Mouse (Mus musculus) lung, postnatal 0 days (tissue): ENCODE data around the gene N4bp1. TPM values are rescaled to one million over a fixed set of nuclear protein-coding genes. Genes with fewer than 3 reads are reported as not detected.

Experiments used
- ATAC-seq: fragments of 200-750 bp; cut with Nextera tagmentation; 2 replicates; pipeline ENCODE4 v1.8.0; 2017; ENCODE audit warnings: moderate library complexity
- DNase-seq: peaks from one replicate; pipeline ENCODE4 v3.0.0-alpha.2; 2016; ENCODE audit warnings: low spot score
- H3K27ac ChIP-seq: fragments of 300-500 bp; sonication (generic); 2 replicates; pipeline ENCODE4 v1.5.1; 2014; ENCODE audit warnings: antibody characterized with exemption, mild to moderate bottlenecking, low read length, mixed read lengths
- H3K27me3 ChIP-seq: fragments of 300-500 bp; sonication (generic); replicated peaks from 2 replicates; pipeline ENCODE4 v1.6.1; 2014; ENCODE audit warnings: low read length, mixed read lengths; ENCODE audit not compliant: insufficient read depth
- H3K36me3 ChIP-seq: fragments of 300-500 bp; sonication (generic); 2 replicates; pipeline ENCODE4 v1.6.1; 2014; ENCODE audit warnings: low read length, mixed read lengths; ENCODE audit not compliant: insufficient read depth
- H3K4me1 ChIP-seq: fragments of 300-500 bp; sonication (generic); 2 replicates; pipeline ENCODE4 v1.6.1; 2014; ENCODE audit warnings: antibody characterized with exemption, low read depth, low read length, mixed read lengths; ENCODE audit not compliant: insufficient read depth
- H3K4me2 ChIP-seq: fragments of 300-500 bp; sonication (generic); replicated peaks from 2 replicates; pipeline ENCODE4 v1.6.1; 2014; ENCODE audit warnings: low read depth, mild to moderate bottlenecking, low read length, moderate library complexity, mixed read lengths
- H3K4me3 ChIP-seq: fragments of 300-500 bp; sonication (generic); 2 replicates; pipeline ENCODE4 v1.5.1; 2014; ENCODE audit warnings: low read depth, low read length
- H3K9ac ChIP-seq: fragments of 300-500 bp; sonication (generic); replicated peaks from 2 replicates; pipeline ENCODE4 v1.6.1; 2014; ENCODE audit warnings: low read depth, mild to moderate bottlenecking
- H3K9me3 ChIP-seq: fragments of 300-500 bp; sonication (generic); 2 replicates; pipeline ENCODE4 v1.6.1; 2016; ENCODE audit warnings: low read length, mixed read lengths
- CTCF ChIP-seq: IDR thresholded peaks from 2 replicates; pipeline ENCODE4 v1.5.1; 2016; ENCODE audit warnings: antibody characterized with exemption, mild to moderate bottlenecking
- EP300 ChIP-seq: IDR thresholded peaks from 2 replicates; pipeline ENCODE4 v1.6.1; 2016; ENCODE audit warnings: antibody characterized with exemption, mild to moderate bottlenecking, control low read depth
- WGBS: fragments of 180-500 bp; shearing (Covaris S2); extraction: QIAGEN DNeasy Blood & Tissue Kit; methylation state at CpG from one replicate; pipeline ENCODE4 v1.1.7; 2014; 5-methylcytosine and 5-hydroxymethylcytosine counted together
- polyA plus RNA-seq: library from polyadenylated mRNA; unstranded; fragments of >200 nt; fragmentation: Nextera tagmentation; extraction: Ambion mirVana; gene quantifications from 2 replicates; pipeline ENCODE4 v1.2.1, GENCODE M21; 2015

N4bp1 gene
- polyA plus RNA-seq, 1 experiment from 2014 or later = 5.4 TPM

- Histone ChIP-seq H3K4me1 (peaks cover 5% of the 10 kb centered on the region; the same call in 1 of the 2 replicates), H3K27ac (0 out of 2 replicates have a peak overlapping the region, but pooled peaks have one; percentile 33), H3K4me2 (no peak overlapping the region), H3K36me3 (no peaks in the 10 kb centered on the region), H3K9me3 (no peaks in the 10 kb centered on the region), H3K27me3 (no peaks in the 10 kb centered on the region), H3K9ac (no peak overlapping the region), H3K4me3 (no peak overlapping the region)
- DNase-seq (no peak), ATAC-seq (no peak)
- TF ChIP-seq CTCF (no peak), EP300 (no peak)
- WGBS = 67% methylated on average over 8 of the region's 8 CpGs
These were observed 17.6 kb upstream of the N4bp1 start for GRCm38 (mm10) chr8:86902656-86903055.

DNA sequence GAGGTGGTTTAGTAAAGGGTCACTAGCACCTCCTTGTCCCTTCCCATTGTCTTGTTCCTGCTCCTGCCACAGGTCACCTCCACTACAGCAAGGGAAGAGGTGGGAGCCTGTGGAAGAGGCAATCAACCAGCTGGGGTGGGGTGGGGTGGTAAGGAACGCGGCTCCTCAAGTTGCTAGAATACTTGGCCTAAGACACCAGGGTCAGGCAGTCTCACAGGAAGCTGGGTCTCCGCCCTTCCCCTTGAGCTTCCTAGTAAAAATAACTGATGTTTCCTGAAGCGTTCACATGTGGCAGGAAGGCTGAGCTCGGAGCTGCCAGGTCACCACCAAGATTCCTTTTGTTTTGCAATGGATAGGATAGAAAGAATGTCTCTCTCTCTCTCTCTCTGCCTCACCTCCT, 16.9 kb upstream of the N4bp1 start:
- peak overlapping the region; percentile 73 for H3K27ac ChIP-seq
- no peak for TF ChIP-seq CTCF
- peak; percentile 92 for TF ChIP-seq EP300
- H3K36me3 ChIP-seq = no peaks in the 10 kb centered on the region
- H3K9ac ChIP-seq = no peak overlapping the region
- WGBS = 25% methylated on average over 5 of the region's 5 CpGs
- no peak overlapping the region for H3K4me2 ChIP-seq
- ATAC-seq (peak; percentile 88), DNase-seq (peak; percentile 78)
- H3K27me3 ChIP-seq = no peaks in the 10 kb centered on the region
- H3K4me3 ChIP-seq = no peak overlapping the region
- H3K4me1 ChIP-seq = peaks cover 5% of the 10 kb centered on the region; the same call in 1 of the 2 replicates
- no peaks in the 10 kb centered on the region for H3K9me3 ChIP-seq

DNA sequence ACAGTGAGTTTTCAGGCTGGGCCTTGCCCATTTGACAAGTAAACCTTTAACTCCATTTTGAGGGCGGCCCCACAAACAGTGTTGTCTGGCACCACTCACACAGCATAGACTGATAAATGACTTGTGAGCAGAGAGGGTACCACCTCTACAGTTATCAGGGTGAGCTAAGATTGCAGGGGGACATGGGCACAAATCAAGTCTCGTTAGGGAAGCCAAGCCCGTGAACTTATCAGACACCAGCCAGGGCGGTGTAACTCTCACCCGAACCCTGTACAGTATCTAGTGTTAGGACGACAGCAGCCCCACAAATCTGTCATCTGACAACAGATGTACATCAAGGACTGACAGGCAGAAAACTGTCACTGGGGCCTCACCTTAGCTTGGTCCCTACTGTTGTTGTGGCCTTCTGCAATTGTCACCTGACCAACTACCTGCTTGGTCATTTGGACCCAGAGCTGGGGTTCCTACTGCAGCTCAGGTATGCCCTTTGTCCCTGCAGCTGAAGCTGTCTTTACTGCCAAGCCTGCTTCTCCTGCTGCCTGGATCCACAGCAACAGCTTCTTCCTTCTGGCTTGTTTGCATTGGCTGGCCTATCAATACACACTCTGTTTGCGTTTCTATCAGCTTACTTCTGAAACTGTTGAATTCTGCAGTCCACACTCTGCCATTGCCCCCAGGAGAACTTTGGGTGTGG, 12.8 kb upstream of the N4bp1 start:
- H3K9me3 ChIP-seq = no peaks in the 10 kb centered on the region
- no peak overlapping the region for H3K4me3 ChIP-seq
- no peak overlapping the region for H3K9ac ChIP-seq
- ATAC-seq (no peak), DNase-seq (no peak)
- no peaks in the 10 kb centered on the region for H3K27me3 ChIP-seq
- H3K27ac ChIP-seq = no peak overlapping the region
- H3K4me1 ChIP-seq = peaks cover 5% of the 10 kb centered on the region; the same call in 1 of the 2 replicates
- TF ChIP-seq EP300 (no peak), CTCF (no peak)
- WGBS = 48% methylated on average over 7 of the region's 7 CpGs
- no peak overlapping the region for H3K4me2 ChIP-seq
- H3K36me3 ChIP-seq = no peaks in the 10 kb centered on the region

DNA sequence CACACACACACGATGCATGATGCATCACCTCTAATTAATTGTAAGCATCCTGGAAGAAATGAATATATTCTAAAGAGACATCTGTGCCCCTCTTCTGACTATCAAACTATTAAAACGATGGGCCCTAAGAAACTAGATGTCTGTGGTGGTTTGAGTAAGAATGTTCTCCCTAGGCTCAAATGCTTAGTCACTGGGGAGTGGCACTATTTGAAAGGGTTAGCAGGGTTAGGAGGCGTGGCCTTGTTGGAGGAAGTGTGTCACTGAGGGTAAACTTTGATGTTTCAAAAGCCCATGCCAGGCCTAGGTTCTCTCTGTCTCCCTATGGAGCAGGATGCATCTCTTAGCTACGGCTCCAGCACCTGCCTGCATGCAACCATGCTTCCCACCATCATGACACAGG, 10.3 kb upstream of the N4bp1 start:
- 90% methylated on average over 4 of the region's 4 CpGs for WGBS
- no peak for ATAC-seq

DNA sequence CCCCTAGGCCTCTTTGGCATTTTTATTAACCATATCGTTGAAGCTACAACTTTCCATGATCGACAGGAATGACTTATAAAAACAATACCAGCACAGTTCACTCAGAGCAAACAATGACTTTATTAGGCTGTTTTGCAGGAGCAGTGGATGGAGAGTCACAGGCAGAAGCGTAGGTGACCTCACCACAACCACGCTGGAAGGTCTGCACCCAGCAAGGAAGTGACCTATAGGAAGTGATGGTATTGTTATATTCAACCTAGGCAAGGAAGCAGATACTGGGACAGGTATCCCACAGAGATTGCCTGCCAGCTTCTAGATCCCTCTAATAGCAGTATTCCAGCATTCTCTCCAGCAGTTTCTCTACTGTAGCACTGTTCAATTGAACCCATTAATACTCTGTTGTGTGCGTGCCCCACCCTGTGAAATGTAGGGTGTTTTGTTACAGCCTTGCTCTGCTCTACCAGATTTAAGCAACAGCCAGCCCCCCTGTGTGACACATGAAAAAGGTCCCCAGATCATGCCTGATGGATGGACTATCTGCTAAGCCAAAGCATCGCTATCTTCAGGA, 9.2 kb upstream of the N4bp1 start:
- no peaks in the 10 kb centered on the region for H3K36me3 ChIP-seq
- ATAC-seq = peak; percentile 62
- H3K27ac ChIP-seq = 0 out of 2 replicates have a peak overlapping the region, but pooled peaks have one; percentile 52
- H3K4me2 ChIP-seq = no peak overlapping the region
- no peaks in the 10 kb centered on the region for H3K27me3 ChIP-seq
- no peak overlapping the region for H3K4me3 ChIP-seq
- no peaks in the 10 kb centered on the region for H3K4me1 ChIP-seq
- H3K9me3 ChIP-seq = no peaks in the 10 kb centered on the region
- no peak for TF ChIP-seq CTCF
- no peak for TF ChIP-seq EP300
- no peak for DNase-seq
- WGBS = 69% methylated on average over 6 of the region's 6 CpGs
- H3K9ac ChIP-seq = no peak overlapping the region

More for the DNA sequence above, 10.3 kb upstream of the N4bp1 start:
- Histone ChIP-seq H3K4me1 (no peaks in the 10 kb centered on the region), H3K27ac (no peak overlapping the region), H3K27me3 (no peaks in the 10 kb centered on the region), H3K36me3 (no peaks in the 10 kb centered on the region), H3K9ac (no peak overlapping the region), H3K9me3 (no peaks in the 10 kb centered on the region), H3K4me2 (no peak overlapping the region), H3K4me3 (no peak overlapping the region)
- TF ChIP-seq EP300 = no peak
- no peak for TF ChIP-seq CTCF
- no peak for DNase-seq

DNA sequence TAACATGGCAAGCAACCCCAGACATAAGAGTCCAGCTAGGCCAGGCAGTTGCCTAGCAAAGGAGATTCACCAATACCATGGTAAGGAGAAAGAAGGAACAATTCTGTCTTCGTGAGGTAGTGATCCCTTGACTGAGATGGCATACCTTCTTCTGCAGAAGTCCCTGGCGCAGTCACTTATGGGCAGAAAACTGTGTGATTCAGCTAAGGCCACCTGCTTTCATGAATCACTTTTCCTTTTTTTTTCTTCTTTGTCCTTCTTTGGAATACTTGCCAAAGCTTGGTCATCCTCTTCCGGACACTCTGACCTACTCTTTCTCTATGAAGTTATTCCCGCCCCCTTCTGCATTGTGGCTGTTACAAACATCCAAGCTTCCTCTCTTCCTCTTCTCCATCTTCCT, 8.5 kb upstream of the N4bp1 start:
- Histone ChIP-seq H3K4me1 (no peaks in the 10 kb centered on the region; the same call in 1 of the 2 replicates), H3K36me3 (no peaks in the 10 kb centered on the region), H3K27me3 (no peaks in the 10 kb centered on the region), H3K4me2 (no peak overlapping the region), H3K9me3 (no peaks in the 10 kb centered on the region), H3K9ac (no peak overlapping the region), H3K4me3 (no peak overlapping the region), H3K27ac (peak overlapping the region; percentile 52)
- 74% methylated on average over 4 of the region's 4 CpGs for WGBS
- DNase-seq (peak; percentile 45), ATAC-seq (no peak)
- TF ChIP-seq EP300 (no peak), CTCF (no peak)
